Mouse (Mus musculus) MEL (cell line): Measurements from ENCODE around the gene Trpm3. TPM values are rescaled to one million over a fixed set of nuclear protein-coding genes. Genes with fewer than 3 reads are reported as not detected.

ENCODE experiments used
- DNase-seq: peaks from one replicate; pipeline ENCODE4 v3.0.0; 2011; ENCODE audit warnings: low read depth, low spot score
- H3K27ac ChIP-seq: 2 replicates; pipeline ENCODE4 v1.5.1; 2012; ENCODE audit warnings: low read depth, mild to moderate bottlenecking, control low read depth, low read length, moderate library complexity; ENCODE audit not compliant: control insufficient read depth
- H3K27me3 ChIP-seq, 2 experiments: fragments of 150-350 bp in 1 of 2; sonication (generic) in 1 of 2; 2 replicates each; pipeline ENCODE4 v1.6.1; 2012; ENCODE audit warnings: low read length in 2 of 2, mild to moderate bottlenecking in 2 of 2, improper control_type of control experiment in 1 of 2, moderate library complexity in 1 of 2; ENCODE audit not compliant: insufficient read depth in 2 of 2, control insufficient read depth in 1 of 2
- H3K36me3 ChIP-seq, 2 experiments: 2 replicates each; pipeline ENCODE4 v1.6.1; 2012 to 2014; ENCODE audit warnings: low read length in 2 of 2, improper control_type of control experiment in 1 of 2, inconsistent platforms in 1 of 2, mild to moderate bottlenecking in 1 of 2; ENCODE audit not compliant: insufficient read depth in 2 of 2, control insufficient read depth in 1 of 2
- H3K4me1 ChIP-seq, 2 experiments: fragments of 150-350 bp in 1 of 2; sonication (generic) in 1 of 2; 2 replicates each; pipeline ENCODE4 v1.6.1; 2012; ENCODE audit warnings: low read length in 2 of 2, improper control_type of control experiment in 1 of 2, mild to moderate bottlenecking in 1 of 2; ENCODE audit not compliant: insufficient read depth in 2 of 2, control insufficient read depth in 1 of 2
- H3K4me3 ChIP-seq, 2 experiments: fragments of 150-350 bp in 1 of 2; sonication (generic) in 1 of 2; 2 replicates each; pipeline ENCODE4 v1.5.1; 2012; ENCODE audit warnings: low read depth in 2 of 2, low read length in 2 of 2, mild to moderate bottlenecking in 2 of 2, moderate library complexity in 2 of 2, control low read depth in 1 of 2, improper control_type of control experiment in 1 of 2; ENCODE audit not compliant: control insufficient read depth in 1 of 2, insufficient read depth in 1 of 2
- H3K79me2 ChIP-seq: 2 replicates; pipeline ENCODE4 v1.6.1; 2012; ENCODE audit warnings: mild to moderate bottlenecking, low read length, moderate library complexity; ENCODE audit not compliant: control insufficient read depth, poor library complexity, insufficient read depth
- H3K9ac ChIP-seq: 2 replicates; pipeline ENCODE4 v1.6.1; 2012; ENCODE audit warnings: low read depth, mild to moderate bottlenecking, control low read depth, low read length, moderate library complexity; ENCODE audit not compliant: control insufficient read depth, poor library complexity, severe bottlenecking
- H3K9me3 ChIP-seq: fragments of 150-350 bp; sonication (generic); replicated peaks from 2 replicates; pipeline ENCODE4 v1.6.1; 2012; ENCODE audit warnings: mild to moderate bottlenecking, low read length, improper control_type of control experiment, moderate library complexity; ENCODE audit not compliant: insufficient read depth
- BHLHE40 ChIP-seq: IDR thresholded peaks from 2 replicates; pipeline ENCODE4 v1.6.1; 2012; ENCODE audit warnings: low read depth, mild to moderate bottlenecking, inconsistent platforms, low read length, improper control_type of control experiment, borderline replicate concordance
- CHD1 ChIP-seq: IDR thresholded peaks from 2 replicates; pipeline ENCODE4 v1.6.1; 2012; ENCODE audit warnings: low read depth, mild to moderate bottlenecking, inconsistent platforms, low read length, improper control_type of control experiment
- CTCF ChIP-seq, 3 experiments: IDR thresholded peaks in 2 of 3; conservative IDR thresholded peaks in 1 of 3; 2 replicates each; pipeline ENCODE4 v1.5.1; 2011 to 2012; ENCODE audit warnings: low read length in 3 of 3, low read depth in 2 of 3, mild to moderate bottlenecking in 2 of 3, improper control_type of control experiment in 1 of 3, inconsistent platforms in 1 of 3, mixed read lengths in 1 of 3, moderate library complexity in 1 of 3; ENCODE audit not compliant: control insufficient read depth in 1 of 3, insufficient read depth in 1 of 3, poor library complexity in 1 of 3, severe bottlenecking in 1 of 3
- E2F4 ChIP-seq: IDR thresholded peaks from 2 replicates; pipeline ENCODE4 v1.6.1; 2011; ENCODE audit warnings: low read depth, low read length, improper control_type of control experiment, borderline replicate concordance
- EP300 ChIP-seq, 2 experiments: IDR thresholded peaks; 2 replicates each; pipeline ENCODE4 v1.6.1; 2011; ENCODE audit warnings: improper control_type of control experiment in 2 of 2, low read length in 2 of 2, low read depth in 1 of 2, mild to moderate bottlenecking in 1 of 2
- ETS1 ChIP-seq: IDR thresholded peaks from 2 replicates; pipeline ENCODE4 v1.6.1; 2012; ENCODE audit warnings: low read depth, mild to moderate bottlenecking, inconsistent platforms, low read length, improper control_type of control experiment, moderate library complexity
- GABPA ChIP-seq: IDR thresholded peaks from 2 replicates; pipeline ENCODE4 v1.6.1; 2012; ENCODE audit warnings: low read depth, mild to moderate bottlenecking, inconsistent platforms, low read length, improper control_type of control experiment, moderate library complexity
- MAX ChIP-seq: IDR thresholded peaks from 2 replicates; pipeline ENCODE4 v1.6.1; 2011; ENCODE audit warnings: low read length, improper control_type of control experiment
- MEF2A ChIP-seq: IDR thresholded peaks from 2 replicates; pipeline ENCODE4 v1.6.1; 2014; ENCODE audit warnings: low read depth, mild to moderate bottlenecking, inconsistent platforms, low read length, improper control_type of control experiment; ENCODE audit not compliant: poor library complexity, insufficient replicate concordance, severe bottlenecking; ENCODE audit errors: extremely low read depth
- MXI1 ChIP-seq: IDR thresholded peaks from 2 replicates; pipeline ENCODE4 v1.6.1; 2011; ENCODE audit warnings: mild to moderate bottlenecking, low read depth, low read length, improper control_type of control experiment
- MYB ChIP-seq: IDR thresholded peaks from 2 replicates; pipeline ENCODE4 v1.6.1; 2011; ENCODE audit warnings: mild to moderate bottlenecking, low read depth, low read length, improper control_type of control experiment
- MYC ChIP-seq: IDR thresholded peaks from 2 replicates; pipeline ENCODE4 v1.6.1; 2011; ENCODE audit warnings: low read depth, mild to moderate bottlenecking, low read length, improper control_type of control experiment, moderate library complexity
- NRF1 ChIP-seq: IDR thresholded peaks from 2 replicates; pipeline ENCODE4 v1.6.1; 2014; ENCODE audit warnings: low read depth, mild to moderate bottlenecking, inconsistent platforms, low read length, improper control_type of control experiment, moderate library complexity; ENCODE audit not compliant: poor library complexity, insufficient read depth, severe bottlenecking
- POLR2A ChIP-seq, 2 experiments: IDR thresholded peaks; 2 replicates each; pipeline ENCODE4 v1.6.1; 2011 to 2012; ENCODE audit warnings: low read length in 2 of 2, mild to moderate bottlenecking in 2 of 2, control low read depth in 1 of 2, improper control_type of control experiment in 1 of 2, low read depth in 1 of 2, moderate library complexity in 1 of 2; ENCODE audit not compliant: control insufficient read depth in 1 of 2, insufficient read depth in 1 of 2, poor library complexity in 1 of 2
- RAD21 ChIP-seq: IDR thresholded peaks from 2 replicates; pipeline ENCODE4 v1.6.1; 2011; ENCODE audit warnings: mild to moderate bottlenecking, low read depth, low read length, improper control_type of control experiment
- SMC3 ChIP-seq: IDR thresholded peaks from 2 replicates; pipeline ENCODE4 v1.6.1; 2011; ENCODE audit warnings: low read depth, low read length, improper control_type of control experiment
- TAL1 ChIP-seq: IDR thresholded peaks from 2 replicates; pipeline ENCODE4 v1.6.1; 2012; ENCODE audit warnings: mild to moderate bottlenecking, inconsistent platforms, low read length, moderate library complexity, mixed read lengths
- TBP ChIP-seq: IDR thresholded peaks from 2 replicates; pipeline ENCODE4 v1.8.0; 2011; ENCODE audit warnings: low read depth, low read length, improper control_type of control experiment
- TCF12 ChIP-seq: IDR thresholded peaks from 2 replicates; pipeline ENCODE4 v1.6.1; 2014; ENCODE audit warnings: low read depth, mild to moderate bottlenecking, inconsistent platforms, low read length, improper control_type of control experiment, moderate library complexity
- USF1 ChIP-seq: IDR thresholded peaks from 2 replicates; pipeline ENCODE4 v1.6.1; 2014; ENCODE audit warnings: low read depth, mild to moderate bottlenecking, inconsistent platforms, low read length, improper control_type of control experiment, moderate library complexity
- ZC3H11A ChIP-seq: IDR thresholded peaks from 2 replicates; pipeline ENCODE4 v1.6.1; 2012; ENCODE audit warnings: low read depth, mild to moderate bottlenecking, inconsistent platforms, low read length, improper control_type of control experiment
- ZNF384 ChIP-seq: IDR thresholded peaks from 2 replicates; pipeline ENCODE4 v1.6.1; 2012; ENCODE audit warnings: low read depth, mild to moderate bottlenecking, inconsistent platforms, low read length, improper control_type of control experiment
- polyA plus RNA-seq, 2 experiments: library from polyadenylated mRNA; stranded (reverse) in 1 of 2; unstranded in 1 of 2; fragments of >175 nt in 1 of 2; fragments of >200 nt in 1 of 2; gene quantifications; 2 replicates each; pipeline versions ENCODE4 v1.2.1 to v1.2.4; 2012; ENCODE audit warnings: low replicate concordance in 2 of 2, low read depth in 1 of 2; ENCODE audit not compliant: insufficient read length in 2 of 2, insufficient read depth in 1 of 2, missing spikeins in 1 of 2
- total RNA-seq: library from RNA; depleted of rRNA; stranded (reverse); fragments of 300-350 nt; gene quantifications from 2 replicates; pipeline ENCODE4 v1.2.3, GENCODE M21; 2012

Gene Trpm3
- total and polyA plus RNA-seq, 3 experiments: not detected

DNA sequence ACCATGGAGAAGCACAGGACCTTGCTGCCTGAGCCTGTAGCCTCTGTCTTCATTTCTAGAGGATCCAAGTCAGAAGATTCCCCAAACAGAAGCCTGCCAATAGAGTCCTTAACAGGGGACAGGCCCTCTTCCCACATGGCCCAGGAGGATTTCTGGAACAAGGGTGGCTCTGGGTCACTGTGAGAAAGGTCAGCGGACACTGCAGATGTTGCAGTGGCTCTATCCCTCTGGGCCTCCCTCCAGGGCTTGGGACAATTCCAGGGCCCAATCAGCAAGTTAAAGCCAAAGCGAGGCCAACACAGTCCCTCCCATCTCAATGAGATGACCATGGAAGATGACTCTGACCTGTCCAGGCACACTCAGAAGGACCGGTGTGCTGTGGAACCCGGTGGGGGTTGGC lies 896.1 kb downstream of the Trpm3 start:
- no peak for TF ChIP-seq E2F4
- no peak for TF ChIP-seq TAL1
- TF ChIP-seq ZC3H11A: no peak
- no peak for TF ChIP-seq ETS1
- TF ChIP-seq RAD21: no peak
- TF ChIP-seq GABPA: no peak
- no peak for TF ChIP-seq EP300 (IDR thresholded peaks at IDR 0.05; ENCODE audit: low read depth in 1 of 2, low read length in 2 of 2)
- no peak for TF ChIP-seq MXI1
- TF ChIP-seq BHLHE40: no peak
- no peak for TF ChIP-seq CHD1
- TF ChIP-seq CTCF (IDR thresholded peaks at IDR 0.05 in 2 of 3, conservative IDR thresholded peaks at IDR 0.05 in 1 of 3; ENCODE audit: control insufficient read depth in 1 of 3, insufficient read depth in 1 of 3, low read depth in 2 of 3, low read length in 3 of 3, poor library complexity in 1 of 3, severe bottlenecking in 1 of 3): no peak
- TF ChIP-seq SMC3: no peak
- TF ChIP-seq ZNF384: no peak
- no peak for TF ChIP-seq MYC
- no peak for TF ChIP-seq TCF12
- no peak for TF ChIP-seq MEF2A
- TF ChIP-seq NRF1: no peak
- Histone ChIP-seq H3K9ac (no peak overlapping the region), H3K36me3 (no peaks in the 10 kb centered on the region), H3K27me3 (no peaks in the 10 kb centered on the region), H3K9me3 (no peaks in the 10 kb centered on the region), H3K4me1 (no peaks in the 10 kb centered on the region), H3K79me2 (no peaks in the 10 kb centered on the region), H3K4me3 (no peak overlapping the region), H3K27ac (no peak overlapping the region)
- no peak for DNase-seq

DNA sequence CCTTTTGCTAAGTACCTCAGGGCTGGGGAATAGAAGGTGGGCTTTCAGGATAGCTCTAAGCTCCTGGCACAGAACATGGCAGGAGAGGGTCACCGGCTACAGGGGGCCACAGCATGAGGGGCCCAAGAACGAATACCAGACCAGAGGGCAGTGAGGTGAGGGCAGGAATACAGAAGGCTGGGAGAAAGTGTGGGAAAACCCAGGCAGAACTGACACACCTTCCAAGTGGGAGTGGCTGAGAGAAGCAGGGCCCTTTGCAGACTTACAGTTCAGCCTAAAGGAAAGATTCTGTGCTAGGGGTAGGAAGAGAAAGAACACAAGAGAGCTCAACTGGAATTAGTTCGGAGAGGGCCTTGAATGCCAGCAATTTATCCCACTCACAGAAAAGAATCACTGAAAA lies 896.9 kb downstream of the Trpm3 start:
- Histone ChIP-seq H3K4me3 (no peak overlapping the region), H3K27ac (no peak overlapping the region), H3K27me3 (no peaks in the 10 kb centered on the region), H3K9ac (no peak overlapping the region), H3K36me3 (no peaks in the 10 kb centered on the region), H3K79me2 (no peaks in the 10 kb centered on the region), H3K9me3 (no peaks in the 10 kb centered on the region), H3K4me1 (no peaks in the 10 kb centered on the region)
- TF ChIP-seq TBP (no peak), USF1 (no peak), MYB (no peak), MAX (no peak), E2F4 (no peak), ZNF384 (no peak), CTCF (IDR thresholded peaks at IDR 0.05 in 2 of 3, conservative IDR thresholded peaks at IDR 0.05 in 1 of 3; ENCODE audit: control insufficient read depth in 1 of 3, insufficient read depth in 1 of 3, low read depth in 2 of 3, low read length in 3 of 3, poor library complexity in 1 of 3, severe bottlenecking in 1 of 3) (no peak), BHLHE40 (no peak), MYC (no peak), POLR2A (IDR thresholded peaks at IDR 0.05; ENCODE audit: control insufficient read depth in 1 of 2, insufficient read depth in 1 of 2, low read depth in 1 of 2, low read length in 2 of 2, poor library complexity in 1 of 2) (no peak)
- no peak for DNase-seq
